Mouse (Mus musculus) layer of hippocampus, adult 9-10 months (tissue): Measurements from ENCODE around the gene Nos3.
A peak's percentile ranks its signal among the peaks of the same experiment; 100 is the strongest.
"Not testable (repeated sequence)": the region's sequence is repeated elsewhere in the genome, so short reads cannot be mapped to it uniquely, and the experiment has no call there.

Source experiments
- DNase-seq: peaks from one replicate; pipeline ENCODE4 v3.0.0; 2022; ENCODE audit warnings: low spot score

Nos3 gene

GRCm38 (mm10) chr5:24374666-24375328, 10.2 kb downstream of the Nos3 start:
- no peak for DNase-seq

GRCm38 (mm10) chr5:24378700-24379099, 14.1 kb downstream of the Nos3 start:
- DNase-seq, result no peak

- no peak for DNase-seq
These were observed 14.9 kb downstream of the Nos3 start for GRCm38 (mm10) chr5:24379501-24379900.

- DNase-seq, result no peak
These were observed 15.9 kb downstream of the Nos3 start for GRCm38 (mm10) chr5:24380499-24380898.

GRCm38 (mm10) chr5:24381486-24381885, 16.9 kb downstream of the Nos3 start:
- DNase-seq, result no peak

GRCm38 (mm10) chr5:24381988-24382387, 17.4 kb downstream of the Nos3 start:
- DNase-seq, result no peak

GRCm38 (mm10) chr5:24383026-24383859, 18.6 kb downstream of the Nos3 start:
- peak; percentile 89 for DNase-seq

GRCm38 (mm10) chr5:24384407-24384806, 19.8 kb downstream of the Nos3 start:
- no peak for DNase-seq

GRCm38 (mm10) chr5:24385374-24385773, 20.8 kb downstream of the Nos3 start:
- DNase-seq, result no peak

- DNase-seq, result no peak
These were observed 21.4 kb downstream of the Nos3 start for GRCm38 (mm10) chr5:24385887-24386550.

GRCm38 (mm10) chr5:24387264-24388241, 22.9 kb downstream of the Nos3 start:
- no peak for DNase-seq

GRCm38 (mm10) chr5:24388246-24388915, 23.8 kb downstream of the Nos3 start:
- no peak for DNase-seq

- DNase-seq, result no peak
These were observed 24.5 kb downstream of the Nos3 start for GRCm38 (mm10) chr5:24389011-24389657.

- no peak for DNase-seq
These were observed 25.0 kb downstream of the Nos3 start for GRCm38 (mm10) chr5:24389658-24390020.

- DNase-seq, result no peak
These were observed 27.3 kb downstream of the Nos3 start, which contains the start of gene Atg9b for GRCm38 (mm10) chr5:24391864-24392263. TSS of gene Atg9b (minus strand) at chr5:24392143.

GRCm38 (mm10) chr5:24392724-24393123, 28.1 kb downstream of the Nos3 start:
- no peak for DNase-seq

GRCm38 (mm10) chr5:24393392-24393997, 28.9 kb downstream of the Nos3 start, which contains the start of gene Abcb8:
TSS of gene Abcb8 (plus strand) at chr5:24393663.
- DNase-seq, result peak; percentile 82

GRCm38 (mm10) chr5:24394165-24394894, 29.7 kb downstream of the Nos3 start:
- DNase-seq, result peak; percentile 98

GRCm38 (mm10) chr5:24396254-24396653, 31.6 kb downstream of the Nos3 start:
- DNase-seq, result not testable (repeated sequence)
